Mouse (Mus musculus) embryonic facial prominence, embryonic 14.5 days (tissue): ENCODE data around the gene Vamp1. TPM values are rescaled to one million over a fixed set of nuclear protein-coding genes. Genes with fewer than 3 reads are reported as not detected.

Source experiments
- ATAC-seq: fragments of 200-750 bp; cut with Nextera tagmentation; 2 replicates; pipeline ENCODE4 v1.8.0; 2017; ENCODE audit warnings: low read depth, moderate number of reproducible peaks, moderate TSS enrichment
- DNase-seq: peaks from one replicate; pipeline ENCODE4 v3.0.0-alpha.2; 2015; ENCODE audit warnings: low spot score
- H3K27ac ChIP-seq: fragments of 300-500 bp; sonication (generic); replicated peaks from 2 replicates; pipeline ENCODE4 v1.5.1; 2014; ENCODE audit warnings: low read depth, mild to moderate bottlenecking, low read length, moderate library complexity
- H3K27me3 ChIP-seq: fragments of 300-500 bp; sonication (generic); replicated peaks from 2 replicates; pipeline ENCODE4 v1.6.1; 2014; ENCODE audit warnings: low read length; ENCODE audit not compliant: control insufficient read depth, insufficient read depth
- H3K36me3 ChIP-seq: fragments of 300-500 bp; sonication (generic); 2 replicates; pipeline ENCODE4 v1.6.1; 2014; ENCODE audit warnings: low read length, mixed read lengths; ENCODE audit not compliant: control insufficient read depth, insufficient read depth
- H3K4me1 ChIP-seq: fragments of 300-500 bp; sonication (generic); 2 replicates; pipeline ENCODE4 v1.6.1; 2014; ENCODE audit warnings: antibody characterized with exemption, low read length; ENCODE audit not compliant: control insufficient read depth, insufficient read depth
- H3K4me2 ChIP-seq: fragments of 300-500 bp; sonication (generic); 2 replicates; pipeline ENCODE4 v1.6.1; 2014; ENCODE audit warnings: low read depth, mild to moderate bottlenecking, low read length, moderate library complexity, mixed read lengths
- H3K4me3 ChIP-seq: fragments of 300-500 bp; sonication (generic); 2 replicates; pipeline ENCODE4 v1.5.1; 2014; ENCODE audit warnings: low read depth, mild to moderate bottlenecking, low read length
- H3K9ac ChIP-seq: fragments of 300-500 bp; sonication (generic); 2 replicates; pipeline ENCODE4 v1.6.1; 2014; ENCODE audit warnings: low read depth, mild to moderate bottlenecking, low read length, moderate library complexity, mixed read lengths
- H3K9me3 ChIP-seq: fragments of 300-500 bp; sonication (generic); 2 replicates; pipeline ENCODE4 v1.6.1; 2016; ENCODE audit warnings: low read length; ENCODE audit not compliant: control insufficient read depth
- WGBS: fragments of 180-500 bp; shearing (Covaris S2); extraction: QIAGEN DNeasy Blood & Tissue Kit; methylation state at CpG from one replicate; pipeline ENCODE4 v1.1.7; 2014; 5-methylcytosine and 5-hydroxymethylcytosine counted together
- polyA plus RNA-seq: library from polyadenylated mRNA; unstranded; fragments of >200 nt; fragmentation: Nextera tagmentation; extraction: Ambion mirVana; gene quantifications from 2 replicates; pipeline ENCODE4 v1.2.1, GENCODE M21; 2014

Vamp1 gene
- polyA plus RNA-seq, 1 experiment from 2014 or later = 2.7 TPM

DNA sequence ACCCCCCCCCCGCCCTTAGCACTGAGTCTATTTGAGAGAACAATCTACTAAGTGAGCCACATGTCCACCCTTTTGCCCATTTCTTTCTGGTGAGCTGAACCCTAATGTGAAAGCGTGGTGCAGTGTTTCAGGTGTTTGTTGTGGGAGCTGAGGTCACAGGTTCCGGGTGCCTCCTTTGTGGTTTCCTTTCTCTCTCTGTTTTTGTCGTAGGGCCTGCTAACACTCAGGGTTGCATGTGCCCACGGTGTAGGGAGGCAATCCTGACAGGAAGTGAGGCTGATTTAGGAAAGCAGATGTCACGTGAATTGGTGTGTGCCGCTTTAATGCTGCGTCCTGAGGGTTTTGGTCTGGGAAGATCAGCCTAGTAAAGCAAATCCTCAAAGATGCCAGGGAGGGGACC is 26.2 kb downstream of the Vamp1 start:
- Histone ChIP-seq H3K4me3 (no peak overlapping the region), H3K36me3 (no peaks in the 10 kb centered on the region), H3K4me1 (no peaks in the 10 kb centered on the region), H3K4me2 (no peak overlapping the region), H3K9ac (no peak overlapping the region), H3K27me3 (no peaks in the 10 kb centered on the region), H3K27ac (no peak overlapping the region), H3K9me3 (no peaks in the 10 kb centered on the region)
- 83% methylated on average over 8 of the region's 8 CpGs for WGBS
- ATAC-seq = no peak
- no peak for DNase-seq

DNA sequence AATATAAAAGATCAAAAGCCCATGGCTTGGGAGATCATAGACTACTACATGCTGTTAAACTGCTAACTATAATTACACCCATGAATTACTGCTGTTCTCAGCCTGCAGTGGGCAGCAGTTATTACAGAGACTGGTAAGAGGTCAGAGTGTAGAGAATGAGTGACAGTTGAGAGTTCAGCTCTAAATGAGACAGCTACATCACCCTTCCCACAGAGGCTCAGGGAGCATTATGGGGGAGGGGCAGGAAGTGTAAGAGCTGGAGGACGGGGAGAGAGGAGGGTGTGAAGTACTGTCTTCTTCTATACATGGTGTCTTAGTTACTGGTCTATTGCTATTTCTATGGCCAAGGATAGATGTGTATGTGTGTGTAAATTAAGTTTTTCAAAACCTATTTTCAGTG is 29.2 kb downstream of the Vamp1 start:
- WGBS = 24% methylated on average over 1 of the region's 1 CpGs

DNA sequence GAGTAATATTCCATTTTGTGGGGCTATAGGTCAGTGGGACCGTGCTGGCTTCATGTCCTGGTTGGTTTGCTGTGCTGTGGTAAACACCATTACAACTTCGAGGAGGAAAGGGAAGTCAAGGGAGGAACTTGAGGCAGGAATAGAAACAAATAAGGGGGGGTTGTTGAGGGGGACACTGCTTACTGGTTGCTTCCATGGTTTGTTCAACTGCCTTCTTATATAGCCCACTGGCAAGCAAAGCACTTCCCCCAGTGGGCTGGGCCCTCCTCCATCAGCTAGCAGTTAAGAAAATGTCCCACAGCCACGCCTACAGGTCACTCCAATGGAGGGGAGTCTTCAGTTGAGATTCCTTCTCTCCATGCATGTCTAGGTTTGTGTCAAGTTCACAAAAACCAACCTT is 36.9 kb downstream of the Vamp1 start:
- Histone ChIP-seq H3K4me1 (no peaks in the 10 kb centered on the region), H3K4me2 (no peak overlapping the region), H3K27ac (no peak overlapping the region), H3K9me3 (no peaks in the 10 kb centered on the region; the same call in 1 of the 2 replicates), H3K9ac (no peak overlapping the region), H3K36me3 (no peaks in the 10 kb centered on the region), H3K4me3 (no peak overlapping the region), H3K27me3 (no peaks in the 10 kb centered on the region)
- 78% methylated on average over 3 of the region's 3 CpGs for WGBS
- ATAC-seq = no peak
- no peak for DNase-seq

More for the DNA sequence above, 29.2 kb downstream of the Vamp1 start:
- H3K27ac ChIP-seq = no peak overlapping the region
- DNase-seq (no peak), ATAC-seq (no peak)
- no peaks in the 10 kb centered on the region for H3K9me3 ChIP-seq
- no peaks in the 10 kb centered on the region for H3K4me1 ChIP-seq
- H3K9ac ChIP-seq = no peak overlapping the region
- no peaks in the 10 kb centered on the region for H3K36me3 ChIP-seq
- H3K4me3 ChIP-seq = no peak overlapping the region
- H3K4me2 ChIP-seq = no peak overlapping the region
- no peaks in the 10 kb centered on the region for H3K27me3 ChIP-seq

DNA sequence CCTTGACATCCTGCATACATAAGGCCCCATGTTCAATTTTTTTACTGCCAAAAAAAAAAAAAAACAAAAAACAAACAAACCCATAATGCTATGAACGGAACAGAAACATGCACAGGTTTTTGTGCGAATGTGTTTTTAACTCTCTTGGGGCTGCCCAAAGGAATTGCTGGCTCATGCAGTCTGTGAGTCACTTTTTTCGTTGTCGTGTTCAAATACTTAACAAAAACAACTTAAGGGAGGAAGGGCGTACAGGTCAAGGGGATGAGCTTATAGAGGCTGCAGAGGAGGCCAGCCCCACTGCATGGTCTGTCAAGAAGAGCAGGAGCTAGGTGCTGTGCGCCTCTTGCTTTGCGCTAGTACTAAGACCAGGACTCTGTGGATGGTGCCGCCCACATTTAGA is 37.4 kb downstream of the Vamp1 start:
- WGBS = 86% methylated on average over 8 of the region's 8 CpGs
- H3K4me2 ChIP-seq = no peak overlapping the region
- H3K27ac ChIP-seq = no peak overlapping the region
- no peaks in the 10 kb centered on the region for H3K4me1 ChIP-seq
- ATAC-seq (no peak), DNase-seq (no peak)
- H3K4me3 ChIP-seq = no peak overlapping the region
- no peak overlapping the region for H3K9ac ChIP-seq
- no peaks in the 10 kb centered on the region for H3K36me3 ChIP-seq
- H3K9me3 ChIP-seq = no peaks in the 10 kb centered on the region; the same call in 1 of the 2 replicates
- H3K27me3 ChIP-seq = no peaks in the 10 kb centered on the region

DNA sequence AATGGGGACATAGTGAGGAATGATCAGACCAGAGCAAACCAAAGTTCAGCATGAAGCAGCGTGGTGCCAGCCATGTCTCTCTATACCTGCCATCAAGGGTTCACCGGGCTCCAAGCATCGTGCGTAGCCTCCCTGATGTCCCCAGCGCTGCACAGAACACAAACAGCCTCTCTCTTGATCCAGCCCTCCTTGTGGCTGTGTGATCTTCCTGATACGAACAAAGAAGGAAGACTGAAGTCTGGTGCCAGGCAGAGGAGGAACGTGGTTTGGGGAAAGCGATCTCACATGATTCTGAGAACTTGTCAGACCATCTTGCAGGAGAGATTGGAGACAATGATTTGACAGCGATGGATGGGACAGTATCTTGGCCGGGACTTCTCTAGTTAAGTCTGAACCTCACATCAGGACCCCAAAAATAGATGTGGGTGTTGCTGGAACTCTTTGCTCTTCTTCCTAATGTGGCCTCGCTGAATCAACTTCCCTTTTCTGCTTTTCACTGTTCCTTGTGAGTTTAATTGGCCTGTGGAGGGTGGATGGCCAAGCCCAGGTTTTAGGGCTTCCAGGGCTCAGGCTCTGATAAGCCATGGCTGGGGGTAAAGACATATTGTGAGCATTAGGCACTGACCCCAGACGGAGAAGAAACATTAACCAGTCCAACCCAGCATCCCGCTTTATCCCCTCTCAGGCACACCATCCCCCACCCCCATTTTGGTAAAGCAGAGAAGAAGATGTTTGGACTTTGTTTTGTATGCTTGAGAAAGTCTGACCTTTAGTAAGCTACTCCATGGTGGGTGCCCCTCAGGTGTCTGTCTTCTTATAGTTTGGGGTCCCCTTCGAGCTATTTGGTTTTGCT is 38.7 kb downstream of the Vamp1 start:
- no peak overlapping the region for H3K9ac ChIP-seq
- no peaks in the 10 kb centered on the region for H3K36me3 ChIP-seq
- DNase-seq (no peak), ATAC-seq (no peak)
- H3K27ac ChIP-seq = no peak overlapping the region
- no peak overlapping the region for H3K4me2 ChIP-seq
- H3K27me3 ChIP-seq = no peaks in the 10 kb centered on the region
- WGBS = 74% methylated on average over 14 of the region's 14 CpGs
- no peaks in the 10 kb centered on the region for H3K4me1 ChIP-seq
- H3K4me3 ChIP-seq = no peak overlapping the region
- H3K9me3 ChIP-seq = no peaks in the 10 kb centered on the region; the same call in 1 of the 2 replicates

DNA sequence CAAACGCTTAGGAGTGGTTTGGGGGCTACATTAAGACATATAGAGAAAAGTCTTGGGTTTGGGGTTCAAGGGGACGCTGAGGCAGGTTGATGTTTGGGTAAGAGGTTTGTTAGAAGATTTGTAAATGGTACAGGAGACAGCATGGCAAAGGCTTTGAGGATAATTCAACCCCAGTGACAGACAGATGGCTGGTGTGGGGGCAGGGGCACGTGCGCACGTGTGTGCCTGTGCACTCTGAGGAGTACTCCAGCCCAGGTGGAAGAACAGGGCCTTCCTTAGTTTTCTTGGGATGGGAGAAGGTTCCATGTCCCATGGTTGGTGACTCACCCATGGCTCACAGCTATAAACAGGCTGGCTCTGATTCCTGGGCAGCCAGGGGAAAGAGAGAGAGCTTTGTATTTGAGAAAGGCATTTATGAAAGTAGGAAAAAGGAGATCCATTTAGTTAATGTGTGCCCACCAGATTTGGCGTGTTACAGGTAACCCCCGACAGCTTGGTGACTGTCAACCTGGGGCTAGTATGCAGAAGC is 40.2 kb downstream of the Vamp1 start:
- Histone ChIP-seq H3K36me3 (no peaks in the 10 kb centered on the region), H3K4me1 (no peaks in the 10 kb centered on the region), H3K9me3 (no peaks in the 10 kb centered on the region; the same call in 1 of the 2 replicates), H3K9ac (no peak overlapping the region), H3K4me2 (no peak overlapping the region), H3K4me3 (no peak overlapping the region), H3K27ac (no peak overlapping the region), H3K27me3 (no peaks in the 10 kb centered on the region)
- 80% methylated on average over 7 of the region's 7 CpGs for WGBS
- ATAC-seq (no peak), DNase-seq (no peak)

DNA sequence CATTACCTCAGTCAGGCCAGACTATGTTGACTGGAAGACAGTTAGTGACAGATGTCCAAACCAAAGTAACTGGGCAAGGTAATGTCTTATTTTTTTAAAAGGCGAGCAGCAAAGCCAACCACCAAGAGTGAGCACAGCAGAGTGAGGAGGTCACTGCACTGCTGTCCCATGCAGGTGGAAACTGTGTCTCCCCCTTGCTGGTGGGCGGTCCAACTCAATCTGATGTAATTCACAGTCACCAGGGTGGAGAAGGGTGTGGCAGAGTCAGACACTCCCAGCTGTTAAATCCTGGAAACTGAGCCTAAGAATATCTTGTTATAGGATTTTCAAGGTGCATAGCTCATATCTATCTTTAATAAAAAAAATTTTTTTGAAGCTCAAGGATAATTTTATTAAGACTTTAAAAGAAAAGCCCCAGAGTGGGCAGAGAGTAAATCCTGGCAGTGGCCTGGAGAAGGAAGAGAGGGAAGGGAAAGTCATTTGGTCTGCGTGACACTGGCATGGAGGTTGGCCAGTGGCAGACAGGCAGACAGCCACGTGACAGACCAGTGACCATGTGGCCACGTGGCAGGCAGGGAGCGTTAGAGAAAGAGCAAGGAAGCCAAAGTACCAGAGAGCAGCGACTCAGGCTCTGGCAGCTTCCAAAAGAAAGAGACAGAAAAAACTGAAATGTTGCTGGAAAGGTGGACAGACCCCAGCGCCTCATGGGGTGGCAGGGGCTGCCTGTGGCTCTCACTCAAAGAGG is 41.0 kb downstream of the Vamp1 start:
- 77% methylated on average over 8 of the region's 8 CpGs for WGBS
- ATAC-seq = no peak
- no peak overlapping the region for H3K27ac ChIP-seq

DNA sequence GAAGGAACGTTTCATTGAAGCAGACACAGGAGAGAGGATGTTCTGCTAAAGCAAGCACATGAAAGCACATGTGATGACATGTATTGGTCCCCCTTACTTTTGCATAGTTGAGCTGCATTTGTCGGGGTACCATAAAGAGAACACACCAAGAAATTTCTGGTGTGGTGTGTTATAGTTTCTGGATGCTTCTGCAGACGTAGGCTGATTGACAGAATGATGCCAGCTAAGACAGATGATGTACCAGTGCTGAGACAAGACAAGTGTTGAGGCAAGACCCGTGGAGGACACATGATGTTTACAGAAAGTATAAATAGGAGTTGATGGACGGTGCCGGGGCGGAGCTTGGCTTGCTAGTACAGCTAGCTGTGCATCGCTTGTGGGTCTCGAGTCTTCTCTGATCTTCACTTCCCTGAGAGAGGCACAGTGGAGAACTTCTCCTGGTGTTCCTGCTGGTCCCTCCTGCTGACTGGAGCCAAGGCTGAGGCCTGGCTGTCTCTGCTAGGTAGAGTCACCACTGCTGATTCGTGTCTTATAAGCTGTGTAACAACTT is 44.7 kb downstream of the Vamp1 start:
- H3K4me3 ChIP-seq = no peak overlapping the region
- WGBS = 83% methylated on average over 10 of the region's 10 CpGs
- H3K4me2 ChIP-seq = no peak overlapping the region
- no peak overlapping the region for H3K9ac ChIP-seq
- no peaks in the 10 kb centered on the region for H3K4me1 ChIP-seq
- ATAC-seq (no peak), DNase-seq (no peak)
- no peak overlapping the region for H3K27ac ChIP-seq
- no peaks in the 10 kb centered on the region; the same call in 1 of the 2 replicates for H3K9me3 ChIP-seq
- H3K36me3 ChIP-seq = no peaks in the 10 kb centered on the region
- no peaks in the 10 kb centered on the region for H3K27me3 ChIP-seq

More for the DNA sequence above, 41.0 kb downstream of the Vamp1 start:
- Histone ChIP-seq H3K27me3 (no peaks in the 10 kb centered on the region), H3K4me2 (no peak overlapping the region), H3K36me3 (no peaks in the 10 kb centered on the region), H3K4me3 (no peak overlapping the region), H3K9ac (no peak overlapping the region), H3K4me1 (no peaks in the 10 kb centered on the region), H3K9me3 (no peaks in the 10 kb centered on the region; the same call in 1 of the 2 replicates)
- no peak for DNase-seq
